Mouse (Mus musculus) heart, embryonic 12.5 days (tissue): ENCODE results near the gene Slc44a3. TPM values are rescaled to one million over a fixed set of nuclear protein-coding genes. Genes with fewer than 3 reads are reported as not detected.

ENCODE experiments used
- ATAC-seq: fragments of 200-750 bp; cut with Nextera tagmentation; 2 replicates; pipeline ENCODE4 v1.8.0; 2017; ENCODE audit warnings: moderate TSS enrichment, moderate library complexity; ENCODE audit not compliant: insufficient number of reproducible peaks, low FRiP score
- H3K27ac ChIP-seq: fragments of 300-500 bp; sonication (generic); 2 replicates; pipeline ENCODE4 v1.5.1; 2016; ENCODE audit warnings: mild to moderate bottlenecking, moderate library complexity; ENCODE audit not compliant: poor library complexity, severe bottlenecking
- H3K27me3 ChIP-seq: fragments of 300-500 bp; sonication (generic); replicated peaks from 2 replicates; pipeline ENCODE4 v1.6.1; 2016; ENCODE audit warnings: mild to moderate bottlenecking, moderate library complexity
- H3K36me3 ChIP-seq: fragments of 300-500 bp; sonication (generic); 2 replicates; pipeline ENCODE4 v1.6.1; 2016; ENCODE audit warnings: mild to moderate bottlenecking, moderate library complexity
- H3K4me1 ChIP-seq: fragments of 300-500 bp; sonication (generic); replicated peaks from 2 replicates; pipeline ENCODE4 v1.6.1; 2016; ENCODE audit warnings: mild to moderate bottlenecking
- H3K4me2 ChIP-seq: fragments of 300-500 bp; sonication (generic); 2 replicates; pipeline ENCODE4 v1.6.1; 2016; ENCODE audit warnings: mild to moderate bottlenecking, moderate library complexity
- H3K4me3 ChIP-seq: fragments of 300-500 bp; sonication (generic); 2 replicates; pipeline ENCODE4 v1.5.1; 2016; ENCODE audit warnings: mild to moderate bottlenecking
- H3K9ac ChIP-seq: fragments of 300-500 bp; sonication (generic); 2 replicates; pipeline ENCODE4 v1.6.1; 2016; ENCODE audit warnings: mild to moderate bottlenecking, moderate library complexity
- H3K9me3 ChIP-seq: fragments of 300-500 bp; sonication (generic); replicated peaks from 2 replicates; pipeline ENCODE4 v1.6.1; 2016; ENCODE audit warnings: mild to moderate bottlenecking, moderate library complexity
- whole genome bisulfite sequencing: fragments of 180-500 bp; shearing (Covaris S2); methylation state at CpG from one replicate; pipeline ENCODE4 v1.1.7; 2016; 5-methylcytosine and 5-hydroxymethylcytosine counted together
- polyA plus RNA-seq: library from polyadenylated mRNA; unstranded; fragments of >200 nt; fragmentation: Nextera tagmentation; extraction: Ambion mirVana; gene quantifications from 2 replicates; pipeline ENCODE4 v1.2.1, GENCODE M21; 2016

Gene Slc44a3
- polyA plus RNA-seq, 1 experiment from 2014 or later: 1.1 TPM

GRCm38 (mm10) chr3:121426621-121427519 is 105.3 kb downstream of the Slc44a3 start:
- peak overlapping the region; percentile 98 for H3K9ac ChIP-seq
- no peaks in the 10 kb centered on the region for H3K27me3 ChIP-seq
- peaks cover 37% of the 10 kb centered on the region for H3K4me1 ChIP-seq
- no peaks in the 10 kb centered on the region for H3K36me3 ChIP-seq
- H3K27ac ChIP-seq: peak overlapping the region; percentile 99
- H3K9me3 ChIP-seq: no peaks in the 10 kb centered on the region
- under 1% methylated on average over 93 of the region's 93 CpGs for WGBS
- peak overlapping the region; percentile 81 for H3K4me2 ChIP-seq
- peak overlapping the region; percentile 97 for H3K4me3 ChIP-seq
- ATAC-seq: peak; percentile 85

- H3K4me1 ChIP-seq: peaks cover 36% of the 10 kb centered on the region
Observed at GRCm38 (mm10) chr3:121425861-121426620, 106.2 kb downstream of the Slc44a3 start, which contains the start of gene Cnn3. Cnn3 (plus strand) TSS chr3:121426497.

GRCm38 (mm10) chr3:121422405-121422804 is 109.8 kb downstream of the Slc44a3 start:
- Histone ChIP-seq H3K9ac (no peak overlapping the region), H3K4me2 (no peak overlapping the region), H3K27me3 (no peaks in the 10 kb centered on the region), H3K9me3 (no peaks in the 10 kb centered on the region), H3K27ac (no peak overlapping the region), H3K4me1 (peaks cover 28% of the 10 kb centered on the region), H3K36me3 (no peaks in the 10 kb centered on the region), H3K4me3 (no peak overlapping the region)
- no peak for ATAC-seq
- WGBS: 86% methylated on average over 8 of the region's 8 CpGs

More at GRCm38 (mm10) chr3:121425861-121426620, 106.2 kb downstream of the Slc44a3 start, which contains the start of gene Cnn3:
- H3K9ac ChIP-seq: peak within 1 kb of the TSS; percentile 98
- peak within 1 kb of the TSS; percentile 99 for H3K27ac ChIP-seq
- peak within 1 kb of the TSS; percentile 97 for H3K4me3 ChIP-seq
- peak; percentile 91 for ATAC-seq
- WGBS: 1% methylated on average over 54 of the region's 66 CpGs
- H3K27me3 ChIP-seq: no peaks in the 10 kb centered on the region
- H3K4me2 ChIP-seq: peak within 1 kb of the TSS; percentile 81
- no peaks in the 10 kb centered on the region for H3K36me3 ChIP-seq
- H3K9me3 ChIP-seq: no peaks in the 10 kb centered on the region

GRCm38 (mm10) chr3:121418850-121419435 is 113.3 kb downstream of the Slc44a3 start:
- Histone ChIP-seq H3K36me3 (no peaks in the 10 kb centered on the region), H3K9me3 (no peaks in the 10 kb centered on the region), H3K9ac (no peak overlapping the region), H3K4me1 (peaks cover 20% of the 10 kb centered on the region), H3K27me3 (no peaks in the 10 kb centered on the region), H3K4me3 (no peak overlapping the region), H3K27ac (0 out of 2 replicates have a peak overlapping the region, but pooled peaks have one; percentile 5), H3K4me2 (no peak overlapping the region)
- 0 out of 2 replicates have a peak, but pooled peaks have one; percentile 50 for ATAC-seq
- 70% methylated on average over 9 of the region's 9 CpGs for WGBS

GRCm38 (mm10) chr3:121418251-121418601 is 114.0 kb downstream of the Slc44a3 start:
- WGBS: 47% methylated on average over 6 of the region's 6 CpGs
- H3K27ac ChIP-seq: peak overlapping the region; percentile 66
- H3K4me1 ChIP-seq: peaks cover 20% of the 10 kb centered on the region
- no peak overlapping the region for H3K9ac ChIP-seq
- ATAC-seq: 0 out of 2 replicates have a peak, but pooled peaks have one; percentile 44
- H3K36me3 ChIP-seq: no peaks in the 10 kb centered on the region
- no peak overlapping the region for H3K4me3 ChIP-seq
- no peaks in the 10 kb centered on the region for H3K9me3 ChIP-seq
- no peak overlapping the region for H3K4me2 ChIP-seq
- no peaks in the 10 kb centered on the region for H3K27me3 ChIP-seq

- Histone ChIP-seq H3K27me3 (no peaks in the 10 kb centered on the region), H3K9me3 (no peaks in the 10 kb centered on the region), H3K36me3 (no peaks in the 10 kb centered on the region), H3K4me2 (no peak overlapping the region), H3K9ac (no peak overlapping the region), H3K27ac (peak overlapping the region; percentile 66; the same call in 1 of the 2 replicates), H3K4me3 (no peak overlapping the region), H3K4me1 (peaks cover 20% of the 10 kb centered on the region)
- ATAC-seq: no peak
- 55% methylated on average over 14 of the region's 14 CpGs for WGBS
Observed at GRCm38 (mm10) chr3:121417379-121418250, 114.6 kb downstream of the Slc44a3 start.

GRCm38 (mm10) chr3:121416171-121417154 is 115.7 kb downstream of the Slc44a3 start:
- Histone ChIP-seq H3K9ac (no peak overlapping the region), H3K4me1 (peaks cover 20% of the 10 kb centered on the region), H3K36me3 (no peaks in the 10 kb centered on the region), H3K9me3 (no peaks in the 10 kb centered on the region), H3K4me2 (no peak overlapping the region), H3K27ac (no peak overlapping the region), H3K27me3 (no peaks in the 10 kb centered on the region), H3K4me3 (no peak overlapping the region)
- no peak for ATAC-seq
- 78% methylated on average over 5 of the region's 5 CpGs for WGBS

GRCm38 (mm10) chr3:121411450-121411849 is 120.8 kb downstream of the Slc44a3 start:
- Histone ChIP-seq H3K9me3 (no peaks in the 10 kb centered on the region), H3K9ac (no peak overlapping the region), H3K36me3 (no peaks in the 10 kb centered on the region), H3K27me3 (no peaks in the 10 kb centered on the region), H3K27ac (no peak overlapping the region), H3K4me1 (0 out of 2 replicates have a peak, but pooled peaks cover 6% of the 10 kb centered on the region), H3K4me3 (no peak overlapping the region), H3K4me2 (no peak overlapping the region)
- 50% methylated on average over 6 of the region's 6 CpGs for WGBS
- no peak for ATAC-seq
